Mouse (Mus musculus) MEL (cell line): ENCODE measurements around the gene Stk39.

ENCODE experiments used
- BHLHE40 ChIP-seq: IDR thresholded peaks from 2 replicates; pipeline ENCODE4 v1.6.1; 2012; ENCODE audit warnings: low read depth, mild to moderate bottlenecking, inconsistent platforms, low read length, improper control_type of control experiment, borderline replicate concordance
- CHD2 ChIP-seq: IDR thresholded peaks from 2 replicates; pipeline ENCODE4 v1.6.1; 2011; ENCODE audit warnings: low read length, improper control_type of control experiment
- CTCF ChIP-seq, 3 experiments: IDR thresholded peaks in 2 of 3; conservative IDR thresholded peaks in 1 of 3; 2 replicates each; pipeline ENCODE4 v1.5.1; 2011 to 2012; ENCODE audit warnings: low read length in 3 of 3, low read depth in 2 of 3, mild to moderate bottlenecking in 2 of 3, improper control_type of control experiment in 1 of 3, inconsistent platforms in 1 of 3, mixed read lengths in 1 of 3, moderate library complexity in 1 of 3; ENCODE audit not compliant: control insufficient read depth in 1 of 3, insufficient read depth in 1 of 3, poor library complexity in 1 of 3, severe bottlenecking in 1 of 3
- EP300 ChIP-seq, 2 experiments: IDR thresholded peaks; 2 replicates each; pipeline ENCODE4 v1.6.1; 2011; ENCODE audit warnings: improper control_type of control experiment in 2 of 2, low read length in 2 of 2, low read depth in 1 of 2, mild to moderate bottlenecking in 1 of 2
- GATA1 ChIP-seq: IDR thresholded peaks from 2 replicates; pipeline ENCODE4 v1.6.1; 2011; ENCODE audit warnings: low read depth, low read length, improper control_type of control experiment
- POLR2A ChIP-seq, 2 experiments: IDR thresholded peaks; 2 replicates each; pipeline ENCODE4 v1.6.1; 2011 to 2012; ENCODE audit warnings: low read length in 2 of 2, mild to moderate bottlenecking in 2 of 2, control low read depth in 1 of 2, improper control_type of control experiment in 1 of 2, low read depth in 1 of 2, moderate library complexity in 1 of 2; ENCODE audit not compliant: control insufficient read depth in 1 of 2, insufficient read depth in 1 of 2, poor library complexity in 1 of 2
- RCOR1 ChIP-seq: IDR thresholded peaks from 2 replicates; pipeline ENCODE4 v1.6.1; 2012; ENCODE audit warnings: low read depth, mild to moderate bottlenecking, inconsistent platforms, low read length, improper control_type of control experiment
- SIN3A ChIP-seq: IDR thresholded peaks from 2 replicates; pipeline ENCODE4 v1.6.1; 2012; ENCODE audit warnings: low read length, improper control_type of control experiment, inconsistent platforms
- TAL1 ChIP-seq: IDR thresholded peaks from 2 replicates; pipeline ENCODE4 v1.6.1; 2012; ENCODE audit warnings: mild to moderate bottlenecking, inconsistent platforms, low read length, moderate library complexity, mixed read lengths
- ZKSCAN1 ChIP-seq: IDR thresholded peaks from 2 replicates; pipeline ENCODE4 v1.6.1; 2012; ENCODE audit warnings: low read depth, mild to moderate bottlenecking, inconsistent platforms, low read length, improper control_type of control experiment, moderate library complexity
- ZMIZ1 ChIP-seq: IDR thresholded peaks from 2 replicates; pipeline ENCODE4 v1.6.1; 2012; ENCODE audit warnings: low read depth, mild to moderate bottlenecking, inconsistent platforms, low read length, improper control_type of control experiment, moderate library complexity

DNA sequence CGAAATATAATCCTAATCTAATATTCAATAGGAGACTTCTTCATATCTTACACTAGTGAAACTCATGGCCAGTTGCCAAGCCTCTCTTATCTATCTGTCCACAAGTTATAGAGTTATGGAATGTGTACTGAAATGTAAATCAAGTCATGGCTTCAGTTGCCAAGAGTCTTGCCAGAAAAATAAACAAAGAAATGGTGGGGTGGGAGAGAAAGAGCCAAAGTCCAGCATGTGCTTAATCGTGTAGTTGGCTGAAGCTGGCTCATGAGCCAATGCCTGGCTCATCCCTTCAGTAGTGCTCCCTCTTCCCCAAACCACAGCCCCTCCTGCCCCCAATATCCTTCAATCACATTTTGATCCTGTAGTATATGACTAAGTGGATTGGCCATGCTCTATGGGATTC lies 242.2 kb downstream of the Stk39 start:
- TF ChIP-seq POLR2A (IDR thresholded peaks at IDR 0.05; ENCODE audit: control insufficient read depth in 1 of 2, insufficient read depth in 1 of 2, low read depth in 1 of 2, low read length in 2 of 2, poor library complexity in 1 of 2) (no peak), ZMIZ1 (no peak), GATA1 (no peak), EP300 (IDR thresholded peaks at IDR 0.05; ENCODE audit: low read depth in 1 of 2, low read length in 2 of 2) (no peak), ZKSCAN1 (no peak), RCOR1 (no peak), SIN3A (no peak), TAL1 (no peak), CHD2 (no peak), CTCF (IDR thresholded peaks at IDR 0.05 in 2 of 3, conservative IDR thresholded peaks at IDR 0.05 in 1 of 3; ENCODE audit: control insufficient read depth in 1 of 3, insufficient read depth in 1 of 3, low read depth in 2 of 3, low read length in 3 of 3, poor library complexity in 1 of 3, severe bottlenecking in 1 of 3) (no peak), BHLHE40 (no peak)
